Mouse (Mus musculus) MEL (cell line): Measurements from ENCODE around the gene Mcrip1. TPM values are rescaled to one million over a fixed set of nuclear protein-coding genes. Genes with fewer than 3 reads are reported as not detected.

ENCODE experiments used
- DNase-seq: peaks from one replicate; pipeline ENCODE4 v3.0.0; 2011; ENCODE audit warnings: low read depth, low spot score
- H3K27ac ChIP-seq: 2 replicates; pipeline ENCODE4 v1.5.1; 2012; ENCODE audit warnings: low read depth, mild to moderate bottlenecking, control low read depth, low read length, moderate library complexity; ENCODE audit not compliant: control insufficient read depth
- H3K27me3 ChIP-seq, 2 experiments: fragments of 150-350 bp in 1 of 2; sonication (generic) in 1 of 2; 2 replicates each; pipeline ENCODE4 v1.6.1; 2012; ENCODE audit warnings: low read length in 2 of 2, mild to moderate bottlenecking in 2 of 2, improper control_type of control experiment in 1 of 2, moderate library complexity in 1 of 2; ENCODE audit not compliant: insufficient read depth in 2 of 2, control insufficient read depth in 1 of 2
- H3K36me3 ChIP-seq, 2 experiments: 2 replicates each; pipeline ENCODE4 v1.6.1; 2012 to 2014; ENCODE audit warnings: low read length in 2 of 2, improper control_type of control experiment in 1 of 2, inconsistent platforms in 1 of 2, mild to moderate bottlenecking in 1 of 2; ENCODE audit not compliant: insufficient read depth in 2 of 2, control insufficient read depth in 1 of 2
- H3K4me1 ChIP-seq, 2 experiments: fragments of 150-350 bp in 1 of 2; sonication (generic) in 1 of 2; 2 replicates each; pipeline ENCODE4 v1.6.1; 2012; ENCODE audit warnings: low read length in 2 of 2, improper control_type of control experiment in 1 of 2, mild to moderate bottlenecking in 1 of 2; ENCODE audit not compliant: insufficient read depth in 2 of 2, control insufficient read depth in 1 of 2
- H3K4me3 ChIP-seq, 2 experiments: fragments of 150-350 bp in 1 of 2; sonication (generic) in 1 of 2; 2 replicates each; pipeline ENCODE4 v1.5.1; 2012; ENCODE audit warnings: low read depth in 2 of 2, low read length in 2 of 2, mild to moderate bottlenecking in 2 of 2, moderate library complexity in 2 of 2, control low read depth in 1 of 2, improper control_type of control experiment in 1 of 2; ENCODE audit not compliant: control insufficient read depth in 1 of 2, insufficient read depth in 1 of 2
- H3K79me2 ChIP-seq: 2 replicates; pipeline ENCODE4 v1.6.1; 2012; ENCODE audit warnings: mild to moderate bottlenecking, low read length, moderate library complexity; ENCODE audit not compliant: control insufficient read depth, poor library complexity, insufficient read depth
- H3K9ac ChIP-seq: 2 replicates; pipeline ENCODE4 v1.6.1; 2012; ENCODE audit warnings: low read depth, mild to moderate bottlenecking, control low read depth, low read length, moderate library complexity; ENCODE audit not compliant: control insufficient read depth, poor library complexity, severe bottlenecking
- H3K9me3 ChIP-seq: fragments of 150-350 bp; sonication (generic); replicated peaks from 2 replicates; pipeline ENCODE4 v1.6.1; 2012; ENCODE audit warnings: mild to moderate bottlenecking, low read length, improper control_type of control experiment, moderate library complexity; ENCODE audit not compliant: insufficient read depth
- BHLHE40 ChIP-seq: IDR thresholded peaks from 2 replicates; pipeline ENCODE4 v1.6.1; 2012; ENCODE audit warnings: low read depth, mild to moderate bottlenecking, inconsistent platforms, low read length, improper control_type of control experiment, borderline replicate concordance
- CHD1 ChIP-seq: IDR thresholded peaks from 2 replicates; pipeline ENCODE4 v1.6.1; 2012; ENCODE audit warnings: low read depth, mild to moderate bottlenecking, inconsistent platforms, low read length, improper control_type of control experiment
- CHD2 ChIP-seq: IDR thresholded peaks from 2 replicates; pipeline ENCODE4 v1.6.1; 2011; ENCODE audit warnings: low read length, improper control_type of control experiment
- CTCF ChIP-seq, 3 experiments: IDR thresholded peaks in 2 of 3; conservative IDR thresholded peaks in 1 of 3; 2 replicates each; pipeline ENCODE4 v1.5.1; 2011 to 2012; ENCODE audit warnings: low read length in 3 of 3, low read depth in 2 of 3, mild to moderate bottlenecking in 2 of 3, improper control_type of control experiment in 1 of 3, inconsistent platforms in 1 of 3, mixed read lengths in 1 of 3, moderate library complexity in 1 of 3; ENCODE audit not compliant: control insufficient read depth in 1 of 3, insufficient read depth in 1 of 3, poor library complexity in 1 of 3, severe bottlenecking in 1 of 3
- E2F4 ChIP-seq: IDR thresholded peaks from 2 replicates; pipeline ENCODE4 v1.6.1; 2011; ENCODE audit warnings: low read depth, low read length, improper control_type of control experiment, borderline replicate concordance
- ELF1 ChIP-seq: IDR thresholded peaks from 2 replicates; pipeline ENCODE4 v1.6.1; 2014; ENCODE audit warnings: low read depth, mild to moderate bottlenecking, inconsistent platforms, low read length, improper control_type of control experiment, moderate library complexity
- EP300 ChIP-seq, 2 experiments: IDR thresholded peaks; 2 replicates each; pipeline ENCODE4 v1.6.1; 2011; ENCODE audit warnings: improper control_type of control experiment in 2 of 2, low read length in 2 of 2, low read depth in 1 of 2, mild to moderate bottlenecking in 1 of 2
- ETS1 ChIP-seq: IDR thresholded peaks from 2 replicates; pipeline ENCODE4 v1.6.1; 2012; ENCODE audit warnings: low read depth, mild to moderate bottlenecking, inconsistent platforms, low read length, improper control_type of control experiment, moderate library complexity
- GABPA ChIP-seq: IDR thresholded peaks from 2 replicates; pipeline ENCODE4 v1.6.1; 2012; ENCODE audit warnings: low read depth, mild to moderate bottlenecking, inconsistent platforms, low read length, improper control_type of control experiment, moderate library complexity
- GATA1 ChIP-seq: IDR thresholded peaks from 2 replicates; pipeline ENCODE4 v1.6.1; 2011; ENCODE audit warnings: low read depth, low read length, improper control_type of control experiment
- JUND ChIP-seq: IDR thresholded peaks from 2 replicates; pipeline ENCODE4 v1.6.1; 2011; ENCODE audit warnings: low read depth, mild to moderate bottlenecking, improper control_type of control experiment, low read length
- KAT2A ChIP-seq: conservative IDR thresholded peaks from 2 replicates; pipeline ENCODE4 v1.6.1; 2012; ENCODE audit warnings: low read depth, low read length, improper control_type of control experiment, inconsistent platforms
- MAFK ChIP-seq: IDR thresholded peaks from 2 replicates; pipeline ENCODE4 v1.6.1; 2011; ENCODE audit warnings: low read depth, mild to moderate bottlenecking, low read length, improper control_type of control experiment, borderline replicate concordance
- MAZ ChIP-seq: IDR thresholded peaks from 2 replicates; pipeline ENCODE4 v1.6.1; 2012; ENCODE audit warnings: low read depth, mild to moderate bottlenecking, inconsistent platforms, low read length, improper control_type of control experiment
- MEF2A ChIP-seq: IDR thresholded peaks from 2 replicates; pipeline ENCODE4 v1.6.1; 2014; ENCODE audit warnings: low read depth, mild to moderate bottlenecking, inconsistent platforms, low read length, improper control_type of control experiment; ENCODE audit not compliant: poor library complexity, insufficient replicate concordance, severe bottlenecking; ENCODE audit errors: extremely low read depth
- MXI1 ChIP-seq: IDR thresholded peaks from 2 replicates; pipeline ENCODE4 v1.6.1; 2011; ENCODE audit warnings: mild to moderate bottlenecking, low read depth, low read length, improper control_type of control experiment
- MYB ChIP-seq: IDR thresholded peaks from 2 replicates; pipeline ENCODE4 v1.6.1; 2011; ENCODE audit warnings: mild to moderate bottlenecking, low read depth, low read length, improper control_type of control experiment
- MYC ChIP-seq: IDR thresholded peaks from 2 replicates; pipeline ENCODE4 v1.6.1; 2011; ENCODE audit warnings: low read depth, mild to moderate bottlenecking, low read length, improper control_type of control experiment, moderate library complexity
- NELFE ChIP-seq: IDR thresholded peaks from 2 replicates; pipeline ENCODE4 v1.6.1; 2011; ENCODE audit warnings: low read depth, low read length, improper control_type of control experiment
- NRF1 ChIP-seq: IDR thresholded peaks from 2 replicates; pipeline ENCODE4 v1.6.1; 2014; ENCODE audit warnings: low read depth, mild to moderate bottlenecking, inconsistent platforms, low read length, improper control_type of control experiment, moderate library complexity; ENCODE audit not compliant: poor library complexity, insufficient read depth, severe bottlenecking
- POLR2AphosphoS5 ChIP-seq: IDR thresholded peaks from 2 replicates; pipeline ENCODE4 v1.6.1; 2012; ENCODE audit warnings: low read depth, borderline replicate concordance, mild to moderate bottlenecking, inconsistent platforms, low read length, moderate library complexity, mixed read lengths
- RAD21 ChIP-seq: IDR thresholded peaks from 2 replicates; pipeline ENCODE4 v1.6.1; 2011; ENCODE audit warnings: mild to moderate bottlenecking, low read depth, low read length, improper control_type of control experiment
- SIN3A ChIP-seq: IDR thresholded peaks from 2 replicates; pipeline ENCODE4 v1.6.1; 2012; ENCODE audit warnings: low read length, improper control_type of control experiment, inconsistent platforms
- SMC3 ChIP-seq: IDR thresholded peaks from 2 replicates; pipeline ENCODE4 v1.6.1; 2011; ENCODE audit warnings: low read depth, low read length, improper control_type of control experiment
- TAL1 ChIP-seq: IDR thresholded peaks from 2 replicates; pipeline ENCODE4 v1.6.1; 2012; ENCODE audit warnings: mild to moderate bottlenecking, inconsistent platforms, low read length, moderate library complexity, mixed read lengths
- UBTF ChIP-seq: IDR thresholded peaks from 2 replicates; pipeline ENCODE4 v1.6.1; 2012; ENCODE audit warnings: low read depth, mild to moderate bottlenecking, inconsistent platforms, low read length, improper control_type of control experiment, moderate library complexity, borderline replicate concordance; ENCODE audit not compliant: insufficient read depth
- USF1 ChIP-seq: IDR thresholded peaks from 2 replicates; pipeline ENCODE4 v1.6.1; 2014; ENCODE audit warnings: low read depth, mild to moderate bottlenecking, inconsistent platforms, low read length, improper control_type of control experiment, moderate library complexity
- ZC3H11A ChIP-seq: IDR thresholded peaks from 2 replicates; pipeline ENCODE4 v1.6.1; 2012; ENCODE audit warnings: low read depth, mild to moderate bottlenecking, inconsistent platforms, low read length, improper control_type of control experiment
- ZMIZ1 ChIP-seq: IDR thresholded peaks from 2 replicates; pipeline ENCODE4 v1.6.1; 2012; ENCODE audit warnings: low read depth, mild to moderate bottlenecking, inconsistent platforms, low read length, improper control_type of control experiment, moderate library complexity
- ZNF384 ChIP-seq: IDR thresholded peaks from 2 replicates; pipeline ENCODE4 v1.6.1; 2012; ENCODE audit warnings: low read depth, mild to moderate bottlenecking, inconsistent platforms, low read length, improper control_type of control experiment
- polyA plus RNA-seq, 2 experiments: library from polyadenylated mRNA; stranded (reverse) in 1 of 2; unstranded in 1 of 2; fragments of >175 nt in 1 of 2; fragments of >200 nt in 1 of 2; gene quantifications; 2 replicates each; pipeline versions ENCODE4 v1.2.1 to v1.2.4; 2012; ENCODE audit warnings: low replicate concordance in 2 of 2, low read depth in 1 of 2; ENCODE audit not compliant: insufficient read length in 2 of 2, insufficient read depth in 1 of 2, missing spikeins in 1 of 2
- total RNA-seq: library from RNA; depleted of rRNA; stranded (reverse); fragments of 300-350 nt; gene quantifications from 2 replicates; pipeline ENCODE4 v1.2.3, GENCODE M21; 2012

Gene Mcrip1
- total and polyA plus RNA-seq, 3 experiments, result 36.6 to 83.5 TPM; not detected in 1

DNA sequence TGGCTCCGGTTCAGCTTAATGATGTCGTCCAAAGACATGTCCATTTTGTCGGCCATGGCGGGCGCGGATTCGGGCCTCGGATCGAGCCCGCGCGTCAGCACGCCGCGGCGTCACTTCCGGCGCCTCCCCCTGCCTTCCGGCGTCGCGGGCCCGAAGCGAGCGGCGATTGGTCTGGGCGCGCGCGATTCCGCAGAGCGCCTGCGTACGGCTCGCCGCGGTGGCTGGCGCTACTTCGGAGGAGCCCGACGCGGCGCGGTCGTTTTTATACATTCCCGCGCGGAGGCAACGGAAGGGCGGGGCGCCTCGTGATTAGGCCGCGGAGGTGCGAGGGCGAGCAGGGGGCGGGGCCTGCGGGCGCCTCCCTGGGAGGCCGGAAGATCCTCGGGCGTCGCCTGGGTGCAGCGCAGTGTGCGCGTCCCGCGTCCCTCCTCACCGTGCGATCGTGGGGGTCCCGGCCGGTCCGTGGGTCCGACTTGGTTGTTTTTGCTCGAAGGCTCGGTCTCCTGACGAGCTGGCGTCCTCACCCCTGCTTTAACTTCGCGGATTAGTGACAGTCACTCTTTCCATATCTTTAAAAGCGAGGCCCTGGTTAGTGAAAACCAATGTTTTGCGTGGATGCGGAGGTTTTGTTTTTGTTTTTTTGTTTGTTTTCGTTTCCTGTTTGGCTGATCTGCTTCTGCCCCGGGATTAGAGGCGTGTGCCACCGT lies 48.9 kb upstream of the Mcrip1 start, which contains the start of the genes Alyref and Anapc11 (continued):
- TF ChIP-seq NELFE (peak; percentile 89), UBTF (no peak), CHD2 (no peak), CTCF (IDR thresholded peaks at IDR 0.05 in 2 of 3, conservative IDR thresholded peaks at IDR 0.05 in 1 of 3; ENCODE audit: control insufficient read depth in 1 of 3, insufficient read depth in 1 of 3, low read depth in 2 of 3, low read length in 3 of 3, poor library complexity in 1 of 3, severe bottlenecking in 1 of 3) (peak in 1 of 3 experiments; percentile 9; a peak in 1 of 6 replicates), ELF1 (peak; percentile 79; the same call in 1 of the 2 replicates), MYB (peak; percentile 73)

DNA sequence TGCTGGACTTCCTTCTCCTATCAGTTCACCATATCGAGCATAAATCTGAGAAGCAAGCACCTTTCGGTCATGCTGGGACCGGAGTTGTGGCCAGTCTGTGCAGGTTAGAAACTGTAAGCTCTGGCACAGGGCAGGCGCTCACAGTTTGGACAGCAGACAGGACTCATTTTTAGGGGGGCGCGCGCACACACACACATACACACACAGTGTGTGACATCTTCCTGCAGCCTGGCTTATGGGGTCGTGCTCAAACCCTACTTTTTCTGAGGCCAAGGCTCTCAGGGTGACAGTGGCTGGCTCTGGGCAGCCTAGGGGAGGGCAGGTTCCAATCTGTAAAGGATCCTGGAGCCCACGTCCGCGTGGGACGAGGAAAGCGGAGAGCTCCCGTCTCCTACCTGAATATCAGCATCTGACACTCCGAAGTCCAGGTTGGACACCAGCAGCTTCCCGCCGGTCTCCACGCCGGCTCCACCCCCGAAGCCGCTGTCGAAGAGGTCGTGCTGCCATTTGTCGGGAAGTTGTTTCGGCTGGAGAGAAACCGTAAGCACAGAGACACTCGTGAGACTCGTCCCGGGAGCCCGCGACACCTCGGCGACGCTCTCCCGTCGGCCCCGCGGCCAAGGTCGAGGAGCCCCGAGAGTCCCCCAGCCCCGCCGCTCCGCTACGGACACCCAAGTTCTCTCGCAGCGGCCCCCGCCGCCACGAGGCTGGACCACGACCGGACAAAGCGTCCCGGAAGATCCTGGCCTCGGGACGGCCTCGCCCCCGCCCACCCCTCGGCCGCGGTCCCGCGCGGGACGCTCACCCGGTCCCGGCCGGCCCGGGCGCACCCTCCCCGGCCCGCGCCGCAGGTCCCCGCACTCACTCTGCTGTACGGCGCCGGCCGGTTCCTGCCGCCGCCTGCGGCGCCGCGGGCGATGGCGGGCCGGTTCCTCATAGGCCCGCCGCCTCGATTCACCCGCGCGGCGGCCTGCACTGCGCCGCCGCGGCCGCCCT lies 48.0 kb upstream of the Mcrip1 start:
- peaks cover 5 to 41% of the 10 kb centered on the region in 2 experiments for H3K4me1 ChIP-seq
- peak; percentile 62 for DNase-seq
- peaks cover 45 to 57% of the 10 kb centered on the region in 2 experiments for H3K36me3 ChIP-seq
- TF ChIP-seq GATA1, result no peak
- TF ChIP-seq ZNF384, result no peak
- TF ChIP-seq CTCF (IDR thresholded peaks at IDR 0.05 in 2 of 3, conservative IDR thresholded peaks at IDR 0.05 in 1 of 3; ENCODE audit: control insufficient read depth in 1 of 3, insufficient read depth in 1 of 3, low read depth in 2 of 3, low read length in 3 of 3, poor library complexity in 1 of 3, severe bottlenecking in 1 of 3), result no peak
- TF ChIP-seq MAZ, result no peak
- TF ChIP-seq SMC3, result no peak
- no peak for TF ChIP-seq ETS1
- no peak for TF ChIP-seq NRF1
- TF ChIP-seq ZC3H11A, result no peak
- no peak for TF ChIP-seq MEF2A
- no peak for TF ChIP-seq JUND
- no peak for TF ChIP-seq E2F4
- no peak for TF ChIP-seq ZMIZ1
- no peak for TF ChIP-seq ELF1
- no peak for TF ChIP-seq USF1
- TF ChIP-seq EP300 (IDR thresholded peaks at IDR 0.05; ENCODE audit: low read depth in 1 of 2, low read length in 2 of 2), result no peak
- no peak for TF ChIP-seq MXI1
- no peak for TF ChIP-seq GABPA
- TF ChIP-seq MAFK, result no peak
- peak; percentile 21; the same call in 1 of the 2 replicates for TF ChIP-seq SIN3A
- TF ChIP-seq CHD1, result 0 out of 2 replicates have a peak, but pooled peaks have one; percentile 70
- no peak for TF ChIP-seq POLR2AphosphoS5
- no peak for TF ChIP-seq TAL1
- no peak for TF ChIP-seq RAD21
- no peak for TF ChIP-seq MYC
- TF ChIP-seq BHLHE40, result no peak
- TF ChIP-seq KAT2A, result no peak
- TF ChIP-seq MYB, result no peak

More for the DNA sequence above, 48.0 kb upstream of the Mcrip1 start:
- Histone ChIP-seq H3K79me2 (peaks cover 65% of the 10 kb centered on the region), H3K9ac (peak overlapping the region; percentile 99), H3K27me3 (no peaks in the 10 kb centered on the region), H3K27ac (peak overlapping the region; percentile 70), H3K9me3 (no peaks in the 10 kb centered on the region), H3K4me3 (peak overlapping the region; percentile 74 to 95)
